Mouse (Mus musculus): Measurements from ENCODE around the gene Gm17693. TPM values are rescaled to one million over a fixed set of nuclear protein-coding genes. Genes with fewer than 3 reads are reported as not detected.

The Gm17693 gene
- polyA plus RNA-seq (2017; shearing (Covaris generic)), result not detected

DNA sequence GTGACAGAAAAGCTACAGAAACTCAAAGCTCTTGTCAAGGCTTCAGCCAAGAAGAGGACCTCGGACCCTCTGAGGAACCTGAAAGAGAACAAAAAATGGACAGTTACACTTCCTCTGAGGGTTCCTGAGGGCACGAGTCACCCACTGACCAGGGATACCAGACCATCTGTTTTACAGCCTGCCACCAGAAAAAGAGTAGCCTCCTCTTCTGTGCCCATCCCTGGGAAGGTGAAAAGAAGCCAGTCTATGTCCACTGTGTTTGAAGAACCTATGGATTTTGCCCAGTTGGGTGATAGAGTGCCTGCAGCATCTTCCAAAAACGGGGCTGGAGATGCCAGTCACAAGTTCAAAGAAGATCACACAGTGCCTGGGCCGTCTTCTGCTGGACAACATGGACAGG is at the start of gene Gm17693:
TSS of gene Gm17693 (plus strand) at position 301 of the 400 bp plus-strand sequence.

Data from activated CD4-positive, CD25-positive, alpha-beta regulatory T cell, adult 9 weeks (primary cell).